Mouse (Mus musculus): ENCODE data around the gene Acp2. TPM values are rescaled to one million over a fixed set of nuclear protein-coding genes. Genes with fewer than 3 reads are reported as not detected.

Gene Acp2
- total and polyA plus RNA-seq, 2 experiments, result 23.9 to 45.0 TPM

DNA sequence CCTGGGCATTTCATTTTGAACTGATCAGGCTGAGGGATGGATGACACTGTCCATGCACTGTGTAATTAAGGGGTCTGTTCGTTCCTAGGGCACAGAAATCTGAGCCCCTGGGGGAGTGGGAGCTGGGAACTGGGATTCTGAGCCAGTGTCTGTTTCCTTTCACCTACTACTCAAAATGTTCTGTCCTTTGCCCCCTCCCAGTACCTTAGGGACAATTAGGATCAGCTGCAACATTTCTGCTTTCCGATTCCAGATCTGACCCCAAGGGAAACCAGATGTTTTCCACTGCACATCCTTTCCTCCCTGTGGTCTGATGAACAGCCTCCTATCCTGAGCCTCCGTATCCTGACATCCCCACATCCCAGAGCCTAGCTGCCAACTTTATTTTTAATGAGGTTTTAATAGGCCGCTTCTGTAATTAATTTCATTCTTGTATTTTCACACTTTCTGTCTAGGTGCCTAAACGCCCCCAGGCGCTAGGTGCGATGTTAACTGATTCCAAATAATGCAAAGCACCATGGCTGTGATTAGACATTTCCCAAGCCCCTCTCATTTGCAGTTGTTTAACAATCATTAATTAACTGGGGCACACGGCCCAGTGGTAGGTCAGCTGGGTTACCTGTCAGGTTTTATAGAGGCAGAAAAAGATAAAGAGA, 52.2 kb downstream of the Acp2 start:
- TF ChIP-seq POLR2A (IDR thresholded peaks at IDR 0.05; ENCODE audit: extremely low read depth, insufficient read depth, low read length), result no peak
- no peak for TF ChIP-seq CTCF (IDR thresholded peaks at IDR 0.05; ENCODE audit: low read depth, low read length)
- no peak overlapping the region for H3K27ac ChIP-seq (replicated peaks; ENCODE audit: insufficient read depth, low read depth, low read length)
- WGBS, result 75% methylated on average over 8 of the region's 8 CpGs
- peaks cover 14% of the 10 kb centered on the region; the same call in 1 of the 2 replicates for H3K79me2 ChIP-seq (ENCODE audit: control insufficient read depth, insufficient read depth, low read length)
- H3K9ac ChIP-seq (ENCODE audit: low read depth, low read length), result no peak overlapping the region
- no peak for DNase-seq (ENCODE audit: extremely low read depth, low read depth, low spot score)
- no peaks in the 10 kb centered on the region for H3K36me3 ChIP-seq (ENCODE audit: control insufficient read depth, insufficient read depth, low read length)
- H3K4me1 ChIP-seq (ENCODE audit: control insufficient read depth, insufficient read depth, low read length), result peaks cover 12% of the 10 kb centered on the region
- H3K27me3 ChIP-seq (ENCODE audit: control insufficient read depth, insufficient read depth, low read length), result no peaks in the 10 kb centered on the region
- H3K4me3 ChIP-seq (ENCODE audit: insufficient read depth, low read depth, low read length), result no peak overlapping the region

DNA sequence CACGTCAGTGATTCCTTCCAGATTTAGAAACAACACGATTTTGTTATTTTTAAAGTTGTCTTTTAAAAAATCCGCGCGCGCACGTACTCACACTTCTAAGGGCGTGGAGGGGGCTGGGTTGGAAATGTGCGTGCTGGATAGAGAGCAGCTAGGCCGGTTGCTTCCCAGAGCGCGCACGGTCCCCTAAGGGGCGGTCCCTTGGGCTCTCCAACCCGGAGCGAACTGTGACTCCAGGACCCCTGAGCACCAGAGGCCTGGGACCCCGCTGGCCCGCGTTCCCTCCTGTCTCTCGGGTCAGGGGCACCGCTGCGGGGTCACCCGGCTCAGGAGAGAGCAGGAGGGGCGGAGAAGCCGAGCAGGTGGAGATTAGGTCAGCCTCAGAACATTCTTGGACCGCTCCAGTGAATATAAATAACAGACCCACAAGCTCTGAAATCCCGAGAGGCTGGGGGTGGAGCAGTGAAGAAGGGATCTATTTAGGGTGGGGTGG, 53.0 kb downstream of the Acp2 start, which contains the start of gene Pacsin3:
Gene Pacsin3, plus strand, starts transcription at position 294 of the 490 bp plus-strand sequence.
- peak within 1 kb of the TSS; percentile 88 for H3K27ac ChIP-seq (replicated peaks; ENCODE audit: insufficient read depth, low read depth, low read length)
- no peaks in the 10 kb centered on the region for H3K27me3 ChIP-seq (ENCODE audit: control insufficient read depth, insufficient read depth, low read length)
- peak within 1 kb of the TSS; percentile 98 for H3K9ac ChIP-seq (ENCODE audit: low read depth, low read length)
- H3K79me2 ChIP-seq (ENCODE audit: control insufficient read depth, insufficient read depth, low read length), result peaks cover 14% of the 10 kb centered on the region; the same call in 1 of the 2 replicates
- WGBS, result 28% methylated on average over 27 of the region's 27 CpGs
- H3K36me3 ChIP-seq (ENCODE audit: control insufficient read depth, insufficient read depth, low read length), result peaks cover 4% of the 10 kb centered on the region; the same call in 1 of the 2 replicates
- no peak for DNase-seq (ENCODE audit: extremely low read depth, low read depth, low spot score)
- H3K4me3 ChIP-seq (ENCODE audit: insufficient read depth, low read depth, low read length), result peak within 1 kb of the TSS; percentile 98
- TF ChIP-seq POLR2A (IDR thresholded peaks at IDR 0.05; ENCODE audit: extremely low read depth, insufficient read depth, low read length) (no peak), CTCF (IDR thresholded peaks at IDR 0.05; ENCODE audit: low read depth, low read length) (no peak)
- peaks cover 12% of the 10 kb centered on the region for H3K4me1 ChIP-seq (ENCODE audit: control insufficient read depth, insufficient read depth, low read length)

DNA sequence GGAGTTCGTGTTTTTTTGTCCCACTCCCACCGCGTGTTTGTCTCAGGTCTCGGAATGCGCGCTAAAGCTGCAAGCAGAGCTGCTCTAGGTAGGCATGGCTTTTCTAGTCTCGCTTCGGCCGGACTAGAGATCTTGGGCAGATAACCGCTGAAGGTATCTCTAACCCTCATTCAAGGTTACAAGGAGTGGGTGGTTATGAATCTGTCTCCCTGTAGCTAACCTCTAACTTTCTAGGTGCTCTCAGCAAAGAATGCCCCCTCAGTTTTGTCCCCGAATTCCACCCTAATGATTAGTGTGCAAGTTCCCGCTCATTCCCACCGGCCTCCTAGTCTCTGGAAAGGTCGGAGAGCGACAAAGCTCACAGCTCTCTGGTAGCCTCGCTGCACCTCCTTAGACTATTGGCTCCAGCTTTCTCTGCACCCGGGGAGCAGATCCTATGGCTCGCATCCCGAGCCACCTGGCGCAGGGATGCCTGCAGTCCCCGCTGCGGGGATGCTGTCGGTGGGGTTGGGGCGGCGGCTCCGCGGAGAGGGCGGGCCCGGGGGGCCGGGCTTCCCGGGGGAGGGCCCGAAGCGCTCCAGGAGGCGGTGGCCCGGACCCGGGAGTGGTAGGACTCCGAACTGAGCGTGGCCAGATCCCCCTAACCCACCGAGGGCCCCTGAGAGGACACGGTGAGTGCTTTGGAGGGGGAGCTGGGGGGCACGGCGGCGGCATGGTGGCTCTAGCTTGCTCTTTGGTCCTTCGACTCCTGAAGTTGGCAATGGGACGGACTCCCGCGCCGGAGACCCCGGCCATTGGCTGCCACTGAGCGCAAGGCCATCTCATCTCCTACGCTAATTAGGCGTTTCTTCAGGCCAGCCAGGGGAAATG, 53.8 kb downstream of the Acp2 start:
- 1% methylated on average over 49 of the region's 52 CpGs for WGBS
- H3K27me3 ChIP-seq (ENCODE audit: control insufficient read depth, insufficient read depth, low read length), result no peaks in the 10 kb centered on the region
- peak overlapping the region; percentile 98 for H3K4me3 ChIP-seq (ENCODE audit: insufficient read depth, low read depth, low read length)
- H3K36me3 ChIP-seq (ENCODE audit: control insufficient read depth, insufficient read depth, low read length), result peaks cover 9% of the 10 kb centered on the region; the same call in 1 of the 2 replicates
- TF ChIP-seq POLR2A (IDR thresholded peaks at IDR 0.05; ENCODE audit: extremely low read depth, insufficient read depth, low read length) (0 out of 2 replicates have a peak, but pooled peaks have one; percentile 34), CTCF (IDR thresholded peaks at IDR 0.05; ENCODE audit: low read depth, low read length) (no peak)
- no peak for DNase-seq (ENCODE audit: extremely low read depth, low read depth, low spot score)
- H3K27ac ChIP-seq (replicated peaks; ENCODE audit: insufficient read depth, low read depth, low read length), result peak overlapping the region; percentile 88
- peaks cover 14% of the 10 kb centered on the region; the same call in 1 of the 2 replicates for H3K79me2 ChIP-seq (ENCODE audit: control insufficient read depth, insufficient read depth, low read length)
- H3K4me1 ChIP-seq (ENCODE audit: control insufficient read depth, insufficient read depth, low read length), result peaks cover 12% of the 10 kb centered on the region
- H3K9ac ChIP-seq (ENCODE audit: low read depth, low read length), result peak overlapping the region; percentile 98

DNA sequence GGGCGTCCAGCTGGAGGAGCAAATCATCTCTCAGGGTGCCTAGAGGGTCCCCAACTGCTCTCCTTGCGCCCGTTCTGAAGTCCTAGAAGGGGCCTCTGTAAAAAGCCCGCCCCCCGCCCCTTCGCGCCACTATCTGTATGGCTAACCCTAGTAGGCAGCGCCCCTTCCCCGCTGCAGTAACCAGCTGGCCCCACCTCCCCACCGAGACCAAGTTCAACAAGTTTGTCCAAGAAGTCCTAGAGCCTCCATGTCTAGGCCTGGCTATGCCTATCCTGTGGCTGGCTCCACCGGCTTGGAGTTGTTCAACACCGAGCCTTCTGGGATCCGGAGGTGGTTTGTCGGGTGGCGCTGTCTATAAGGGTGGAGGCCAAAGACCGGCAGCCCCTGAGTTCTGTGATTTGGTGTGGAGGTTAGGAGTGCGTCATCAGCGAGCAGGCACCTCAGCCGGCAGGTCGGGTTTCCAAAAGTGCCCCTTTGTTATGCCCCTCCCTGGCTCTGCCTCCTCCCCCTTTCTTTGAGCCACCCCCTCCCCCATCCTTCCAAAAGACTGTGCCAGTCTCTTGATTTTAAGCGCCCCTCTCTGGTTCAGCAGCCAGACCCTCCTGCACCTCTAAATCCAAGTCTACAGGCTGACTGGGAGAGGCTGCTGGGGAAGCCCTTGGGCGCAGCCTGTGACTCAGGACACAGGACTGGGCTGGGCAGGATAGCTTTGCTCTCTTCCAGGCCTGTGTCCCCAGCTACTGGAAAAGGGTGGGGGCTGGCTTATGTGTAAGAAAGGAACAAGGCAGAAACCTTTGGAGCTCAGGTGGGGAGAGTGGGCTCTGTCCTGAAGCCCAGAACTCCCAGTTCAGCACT, 54.7 kb downstream of the Acp2 start:
- Histone ChIP-seq H3K4me1 (ENCODE audit: control insufficient read depth, insufficient read depth, low read length) (peaks cover 12% of the 10 kb centered on the region), H3K27ac (replicated peaks; ENCODE audit: insufficient read depth, low read depth, low read length) (peak overlapping the region; percentile 88), H3K9ac (ENCODE audit: low read depth, low read length) (peak overlapping the region; percentile 98), H3K4me3 (ENCODE audit: insufficient read depth, low read depth, low read length) (peak overlapping the region; percentile 98), H3K79me2 (ENCODE audit: control insufficient read depth, insufficient read depth, low read length) (peaks cover 14% of the 10 kb centered on the region; the same call in 1 of the 2 replicates), H3K36me3 (ENCODE audit: control insufficient read depth, insufficient read depth, low read length) (peaks cover 9% of the 10 kb centered on the region; the same call in 1 of the 2 replicates), H3K27me3 (ENCODE audit: control insufficient read depth, insufficient read depth, low read length) (no peaks in the 10 kb centered on the region)
- WGBS, result 2% methylated on average over 22 of the region's 22 CpGs
- no peak for TF ChIP-seq POLR2A (IDR thresholded peaks at IDR 0.05; ENCODE audit: extremely low read depth, insufficient read depth, low read length)
- TF ChIP-seq CTCF (IDR thresholded peaks at IDR 0.05; ENCODE audit: low read depth, low read length), result no peak
- DNase-seq (ENCODE audit: extremely low read depth, low read depth, low spot score), result peak; percentile 68

DNA sequence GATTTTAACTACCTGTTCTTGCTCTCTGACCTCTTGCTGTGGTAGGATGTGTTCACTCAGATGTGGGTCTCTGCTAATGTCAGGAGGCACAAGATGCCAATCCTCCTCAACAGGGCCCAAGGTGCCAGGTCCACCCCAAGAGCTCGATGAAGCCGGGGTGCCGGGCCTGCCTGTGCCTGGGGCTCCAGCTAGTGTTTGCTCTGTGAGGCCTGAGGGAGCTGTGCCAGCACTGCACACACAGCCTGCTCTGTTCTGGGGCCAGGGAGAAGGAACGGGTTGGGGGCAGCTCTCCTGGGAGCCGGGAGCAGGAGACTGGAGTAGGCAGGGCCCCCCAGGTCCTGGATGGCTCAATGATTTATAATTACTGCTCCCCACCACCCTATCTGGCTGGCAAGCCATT, 55.4 kb downstream of the Acp2 start:
- Histone ChIP-seq H3K27ac (replicated peaks; ENCODE audit: insufficient read depth, low read depth, low read length) (peak overlapping the region; percentile 88), H3K27me3 (ENCODE audit: control insufficient read depth, insufficient read depth, low read length) (no peaks in the 10 kb centered on the region), H3K9ac (ENCODE audit: low read depth, low read length) (peak overlapping the region; percentile 98), H3K4me1 (ENCODE audit: control insufficient read depth, insufficient read depth, low read length) (peaks cover 12% of the 10 kb centered on the region), H3K4me3 (ENCODE audit: insufficient read depth, low read depth, low read length) (peak overlapping the region; percentile 98), H3K36me3 (ENCODE audit: control insufficient read depth, insufficient read depth, low read length) (peaks cover 12% of the 10 kb centered on the region; the same call in 1 of the 2 replicates), H3K79me2 (ENCODE audit: control insufficient read depth, insufficient read depth, low read length) (peaks cover 14% of the 10 kb centered on the region; the same call in 1 of the 2 replicates)
- TF ChIP-seq POLR2A (IDR thresholded peaks at IDR 0.05; ENCODE audit: extremely low read depth, insufficient read depth, low read length), result 0 out of 2 replicates have a peak, but pooled peaks have one; percentile 21
- no peak for TF ChIP-seq CTCF (IDR thresholded peaks at IDR 0.05; ENCODE audit: low read depth, low read length)
- 33% methylated on average over 5 of the region's 5 CpGs for WGBS
- DNase-seq (ENCODE audit: extremely low read depth, low read depth, low spot score), result peak; percentile 73
